In the genomic region with DNA sequence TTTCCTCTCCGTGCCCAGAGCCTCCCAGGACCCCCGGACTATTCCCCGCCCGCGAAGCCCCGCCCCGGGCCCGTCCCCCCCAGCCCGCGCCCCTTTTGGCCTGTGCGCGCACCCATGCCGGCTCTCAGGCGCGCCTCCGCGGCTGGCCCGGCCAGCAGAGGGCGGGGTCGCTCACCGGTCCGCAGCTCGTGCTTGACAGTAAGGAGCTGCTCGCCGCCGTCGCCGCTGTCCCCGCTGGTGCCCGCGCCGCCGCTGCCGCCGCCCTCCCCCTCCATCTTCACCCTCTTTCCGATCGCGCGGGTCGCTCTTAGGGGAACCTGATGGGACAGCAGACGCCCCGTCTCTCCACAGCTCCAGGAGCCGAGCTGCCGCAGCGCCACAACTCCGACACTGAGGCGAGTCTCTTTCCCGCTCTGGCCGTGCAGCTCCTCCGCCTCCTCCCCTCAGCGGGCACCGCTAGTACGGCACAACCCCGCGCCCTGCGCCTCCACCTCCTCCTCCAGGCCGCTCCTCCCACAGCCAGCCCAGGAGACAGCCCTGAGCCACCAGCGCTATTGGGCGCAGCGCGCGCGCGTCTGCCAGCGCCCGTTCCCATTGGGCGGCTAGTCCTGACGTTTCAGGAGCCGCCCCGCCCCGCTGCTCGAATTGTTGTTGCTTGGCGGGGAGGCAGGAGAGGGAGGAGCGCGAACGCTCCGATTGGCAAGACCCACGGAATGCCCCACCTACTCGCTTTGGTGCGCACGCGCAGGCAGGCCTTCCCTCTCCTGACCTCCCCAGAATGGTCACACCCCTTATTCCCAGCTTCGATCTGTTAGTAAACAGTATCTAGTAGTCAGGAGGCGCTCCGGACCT, we compare ENCODE assay signal across 8 mouse cellular contexts. TPM values are rescaled to one million over a fixed set of nuclear protein-coding genes. Genes with fewer than 3 reads are reported as not detected.
DNase-seq lines count a peak whose midpoint lies in the region; ATAC-seq lines count a peak whose summit lies in the region.

No protein-coding gene starts in this region.

- DNase-seq in c-Kit-negative CD71-positive TER-119-positive erythroid progenitor cells, embryonic 14.5 days (ENCODE audit: low read depth, low spot score) = peak; percentile 98
- peak; percentile 100 for DNase-seq in fibroblast of lung, adult 2 months (ENCODE audit: low read depth)
- DNase-seq in kidney, postnatal 14 days = peak; percentile 100
- peak; percentile 99 for DNase-seq in liver, embryonic 13.5 days
- DNase-seq in neural tube, embryonic 10.5 days (ENCODE audit: extremely low spot score, low spot score) = peak; percentile 99

- no peaks in the 10 kb centered on the region for H3K9me3 ChIP-seq in heart, embryonic 14.5 days (ENCODE audit: control insufficient read depth, low read length)
- H3K9me3 ChIP-seq in liver, embryonic 13.5 days (replicated peaks) = no peaks in the 10 kb centered on the region
- H3K9me3 ChIP-seq in stomach, embryonic 16.5 days (replicated peaks; ENCODE audit: control insufficient read depth, low read length) = no peaks in the 10 kb centered on the region

- peak overlapping the region; percentile 67 for H3K9ac ChIP-seq in heart, embryonic 14.5 days (ENCODE audit: low read length)
- H3K9ac ChIP-seq in liver, embryonic 13.5 days = peak overlapping the region; percentile 85
- H3K9ac ChIP-seq in stomach, embryonic 16.5 days (ENCODE audit: low read length) = peak overlapping the region; percentile 87

- peak overlapping the region; percentile 90 to 99 for H3K27ac ChIP-seq in heart, embryonic 14.5 days (replicated peaks in 1 of 2; ENCODE audit: control insufficient read depth in 1 of 2, insufficient read depth in 1 of 2, low read depth in 2 of 2, low read length in 2 of 2)
- peak overlapping the region; percentile 98 for H3K27ac ChIP-seq in liver, embryonic 13.5 days
- peak overlapping the region; percentile 96 for H3K27ac ChIP-seq in stomach, embryonic 16.5 days (ENCODE audit: low read length)

- peak overlapping the region; percentile 75 for H3K4me2 ChIP-seq in heart, embryonic 14.5 days (ENCODE audit: low read length)
- peak overlapping the region; percentile 93 for H3K4me2 ChIP-seq in liver, embryonic 13.5 days
- peak overlapping the region; percentile 96 for H3K4me2 ChIP-seq in stomach, embryonic 16.5 days (ENCODE audit: low read depth, low read length)

- WGBS in heart, embryonic 14.5 days = under 1% methylated on average over 82 of the region's 85 CpGs
- under 1% methylated on average over 82 of the region's 85 CpGs for WGBS in liver, embryonic 13.5 days (ENCODE audit: insufficient replicate concordance)
- WGBS in stomach, embryonic 16.5 days = under 1% methylated on average over 83 of the region's 85 CpGs

- peak overlapping the region; percentile 54 to 95 for H3K4me3 ChIP-seq in heart, embryonic 14.5 days (ENCODE audit: control insufficient read depth in 1 of 2, insufficient read depth in 1 of 2, low read depth in 1 of 2, low read length in 2 of 2)
- H3K4me3 ChIP-seq in liver, embryonic 13.5 days (replicated peaks) = peak overlapping the region; percentile 82
- peak overlapping the region; percentile 91 for H3K4me3 ChIP-seq in stomach, embryonic 16.5 days (replicated peaks; ENCODE audit: low read length)

- H3K4me1 ChIP-seq in heart, embryonic 14.5 days (ENCODE audit: control insufficient read depth in 2 of 2, insufficient read depth in 2 of 2, low read length in 2 of 2) = peaks cover 0 to 10% of the 10 kb centered on the region in 2 experiments; a peak in 3 of 4 replicates
- peaks cover 31% of the 10 kb centered on the region for H3K4me1 ChIP-seq in liver, embryonic 13.5 days (replicated peaks)
- H3K4me1 ChIP-seq in stomach, embryonic 16.5 days (ENCODE audit: control insufficient read depth, insufficient read depth, low read length) = peaks cover 7% of the 10 kb centered on the region; the same call in 1 of the 2 replicates

- H3K27me3 ChIP-seq in heart, embryonic 14.5 days (ENCODE audit: control insufficient read depth, insufficient read depth, low read length) = no peaks in the 10 kb centered on the region
- no peaks in the 10 kb centered on the region for H3K27me3 ChIP-seq in liver, embryonic 13.5 days
- H3K27me3 ChIP-seq in stomach, embryonic 16.5 days (ENCODE audit: control insufficient read depth, insufficient read depth, low read length) = no peaks in the 10 kb centered on the region

- no peaks in the 10 kb centered on the region for H3K36me3 ChIP-seq in heart, embryonic 14.5 days (ENCODE audit: control insufficient read depth, insufficient read depth, low read length)
- no peaks in the 10 kb centered on the region for H3K36me3 ChIP-seq in liver, embryonic 13.5 days
- no peaks in the 10 kb centered on the region for H3K36me3 ChIP-seq in stomach, embryonic 16.5 days (ENCODE audit: control insufficient read depth, insufficient read depth, low read length)

- ATAC-seq in CD4-positive, CD25-positive, alpha-beta regulatory T cell, adult 4 months = peak; percentile 93
- peak; percentile 99 for ATAC-seq in heart, embryonic 14.5 days (ENCODE audit: insufficient number of reproducible peaks, insufficient read depth, low FRiP score, low read depth)
- ATAC-seq in liver, embryonic 13.5 days (ENCODE audit: low read depth) = peak; percentile 99
- peak; percentile 99 for ATAC-seq in stomach, embryonic 16.5 days (ENCODE audit: insufficient read depth, low FRiP score)

RNA-seq across cellular contexts. Expression of a gene that starts 2.0 kb away (rescaled TPM):
- 1 to 10 TPM; 3.2 to 6.2 TPM for polyA plus RNA-seq in CD4-positive, CD25-positive, alpha-beta regulatory T cell, adult 4 months (2017; shearing (Covaris generic))
- 5.6 and 5.8 TPM in 2 replicates for polyA plus RNA-seq in heart, embryonic 14.5 days (2014; fragmentation: Nextera tagmentation; extraction: Ambion mirVana)
- polyA plus RNA-seq in liver, embryonic 13.5 days (2015; fragmentation: Nextera tagmentation; extraction: Ambion mirVana) = 1.4 and 1.6 TPM in 2 replicates
- 3.0 and 3.6 TPM in 2 replicates for polyA plus RNA-seq in stomach, embryonic 16.5 days (2015; fragmentation: Nextera tagmentation; extraction: Ambion mirVana)

RNA-seq across cellular contexts. Expression of a gene that starts 54.0 kb away (rescaled TPM):
- 10 to 100 TPM; 13.1 to 17.1 TPM for polyA plus RNA-seq in CD4-positive, CD25-positive, alpha-beta regulatory T cell, adult 4 months (2017; shearing (Covaris generic))
- 4.8 and 5.9 TPM in 2 replicates for polyA plus RNA-seq in heart, embryonic 14.5 days (2014; fragmentation: Nextera tagmentation; extraction: Ambion mirVana)
- polyA plus RNA-seq in liver, embryonic 13.5 days (2015; fragmentation: Nextera tagmentation; extraction: Ambion mirVana) = 0.67 and 0.93 TPM in 2 replicates
- 4.9 and 5.0 TPM in 2 replicates for polyA plus RNA-seq in stomach, embryonic 16.5 days (2015; fragmentation: Nextera tagmentation; extraction: Ambion mirVana)

Comparison
In these comparisons a context has a peak if more than half of its experiments do, and no peak if none do; other contexts are left out.
1. Peak in every context shown above with its lines: DNase-seq, ATAC-seq, H3K4me3 ChIP-seq and H3K27ac ChIP-seq.